Mouse (Mus musculus) spleen, adult 2 months (tissue): ENCODE results near the gene Ap2a2.

Experiments
- CTCF ChIP-seq: fragments of 200-500 bp; IDR thresholded peaks from 2 replicates; pipeline ENCODE4 v1.5.1; 2011; ENCODE audit warnings: mild to moderate bottlenecking, inconsistent platforms; ENCODE audit not compliant: insufficient read depth, insufficient read length, insufficient replicate concordance; ENCODE audit errors: extremely low read depth
- POLR2A ChIP-seq: fragments of 200-500 bp; IDR thresholded peaks from 2 replicates; pipeline ENCODE4 v1.6.1; 2011; ENCODE audit warnings: low read depth, low read length, inconsistent platforms

DNA sequence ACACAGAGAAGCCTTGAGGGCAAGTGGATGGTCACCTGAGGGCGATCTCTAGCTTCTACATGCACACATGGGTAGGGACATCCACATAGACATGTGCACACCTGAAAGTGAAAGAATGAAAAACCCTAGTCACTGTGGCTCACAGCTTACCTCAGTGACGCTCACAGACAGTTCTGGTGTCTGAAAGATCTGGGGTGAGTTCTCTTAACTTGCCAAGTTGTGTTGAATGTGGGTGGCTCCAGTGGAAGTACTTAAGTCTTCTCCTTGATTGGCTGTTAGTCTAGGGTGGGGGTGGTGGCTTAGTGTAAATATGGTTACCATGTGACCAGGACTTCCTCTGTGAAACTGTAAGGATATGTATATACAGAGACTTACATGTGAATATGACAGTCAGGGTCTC, 17.0 kb downstream of the Ap2a2 start:
- TF ChIP-seq POLR2A: no peak
- no peak for TF ChIP-seq CTCF
